Mouse (Mus musculus) adrenal gland, postnatal 14 days (tissue): ENCODE data around the gene Rhox2a. TPM values are rescaled to one million over a fixed set of nuclear protein-coding genes. Genes with fewer than 3 reads are reported as not detected.
"Not testable (repeated sequence)": the region's sequence is repeated elsewhere in the genome, so short reads cannot be mapped to it uniquely, and the experiment has no call there.

Experiments used
- DNase-seq: peaks from one replicate; pipeline ENCODE4 v3.0.0; 2021; ENCODE audit warnings: mixed read lengths
- long read RNA-seq, 2 experiments: library from polyadenylated mRNA; stranded (forward); transcript quantifications; one replicate each; pipeline ENCODE4 v2.0.0; 2021
- total RNA-seq: library from RNA; stranded (reverse); gene quantifications from 2 replicates; pipeline ENCODE4 v1.2.3, GENCODE M21; 2021

Gene Rhox2a
- total RNA-seq: not detected in 2 replicates
- long read RNA-seq, experiment 1: 0 reads
- long read RNA-seq, experiment 2: 0 reads

GRCm38 (mm10) chrX:37244676-37245075, at the start of gene Rhox2a:
Rhox2a (plus strand) TSS chrX:37244976.
- not testable (repeated sequence) for DNase-seq

DNA sequence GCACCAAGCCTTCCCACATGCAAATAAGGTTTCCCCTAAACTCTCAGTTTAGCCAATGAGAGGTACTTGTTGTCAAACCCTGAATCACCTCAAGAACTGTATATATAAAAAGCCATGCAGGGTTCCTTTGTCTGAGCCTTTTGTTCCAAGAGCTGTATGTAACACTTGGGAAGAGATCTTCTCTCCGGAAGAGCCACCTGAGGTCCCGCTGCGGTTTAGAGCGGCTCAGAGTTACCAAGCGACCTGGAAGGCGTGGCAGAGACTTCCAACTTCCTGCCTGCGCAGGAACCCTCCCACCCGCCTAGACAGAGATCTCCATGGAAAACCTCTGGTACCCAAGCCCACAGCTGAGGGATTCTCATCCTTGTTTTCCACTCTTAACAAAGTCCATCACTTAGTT, 46.1 kb upstream of the Rhox2a start:
- DNase-seq: no peak

DNA sequence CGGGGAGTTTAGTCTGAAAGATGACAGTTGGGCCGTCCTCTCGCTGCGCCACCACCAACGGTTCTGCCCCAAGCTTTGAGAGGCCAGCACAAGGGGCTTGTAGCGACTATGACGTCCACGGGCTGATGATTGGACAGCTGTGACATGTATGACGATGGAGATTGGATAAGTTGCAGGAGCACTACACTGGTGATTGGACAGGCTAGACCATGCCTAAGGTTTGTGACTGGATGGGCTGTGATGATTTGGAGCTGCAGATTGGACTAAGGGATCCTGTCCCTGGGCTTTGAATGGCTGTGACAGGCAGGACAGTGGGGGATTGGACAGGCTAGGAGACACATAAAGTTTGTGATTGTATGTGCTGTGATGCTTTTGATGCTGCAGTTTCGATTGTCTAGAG, 33.8 kb upstream of the Rhox2a start, which contains the start of gene Gm9:
TSS of gene Gm9 (minus strand) at position 101 of the 400 bp plus-strand sequence.
- no peak for DNase-seq

- DNase-seq: not testable (repeated sequence)
Measured at GRCm38 (mm10) chrX:37222158-37222557, 22.6 kb upstream of the Rhox2a start, which contains the start of gene Rhox1. Rhox1 (minus strand) TSS chrX:37222258.

DNA sequence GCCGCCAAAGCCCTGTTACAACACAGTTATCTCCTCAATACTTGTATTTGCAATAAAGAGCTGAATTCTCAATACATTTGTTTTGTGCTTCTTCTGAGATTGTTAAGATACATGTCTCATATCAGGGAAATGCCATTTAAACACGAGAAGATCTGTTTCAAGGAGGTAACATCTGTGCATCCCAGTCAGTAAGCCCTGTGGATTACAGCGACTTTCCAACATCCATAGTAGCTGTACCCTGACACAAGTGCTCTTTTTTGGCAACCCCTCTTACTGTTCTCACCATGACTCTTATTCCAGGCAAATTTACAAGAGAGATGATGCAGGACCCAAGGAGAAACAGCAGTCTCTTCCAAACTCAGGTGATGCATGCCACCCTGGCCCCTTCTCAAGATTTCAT, 4.8 kb downstream of the Rhox2a start, which contains the start of gene Rhox3a:
TSS of gene Rhox3a (plus strand) at position 301 of the 400 bp plus-strand sequence.
- DNase-seq: not testable (repeated sequence)

- DNase-seq: not testable (repeated sequence)
Measured at GRCm38 (mm10) chrX:37265038-37265437, 20.3 kb downstream of the Rhox2a start, which contains the start of gene Rhox4a. Rhox4a (plus strand) TSS chrX:37265338.

Other genes with a start within 250 kb of the Rhox2a start
- 0.37 and 0.71 TPM in 2 replicates for gene Sowahd, start 196.1 kb upstream of the Rhox2a start, total RNA-seq
- 548 and 634 TPM in 2 replicates for gene Rpl39, start 159.6 kb upstream of the Rhox2a start, total RNA-seq
- 16.2 and 21.1 TPM in 2 replicates for gene Upf3b, start 134.7 kb upstream of the Rhox2a start, total RNA-seq
- gene Nkap, start 118.2 kb upstream of the Rhox2a start, total RNA-seq: 12.7 and 16.5 TPM in 2 replicates
- gene Akap14, start 76.1 kb upstream of the Rhox2a start, total RNA-seq: not detected in 2 replicates
- gene Ndufa1, start 53.8 kb upstream of the Rhox2a start, total RNA-seq: 610 and 644 TPM in 2 replicates
- gene Rnf113a1, start 53.7 kb upstream of the Rhox2a start, total RNA-seq: 4.1 and 4.2 TPM in 2 replicates
- gene Gm9, start 33.9 kb upstream of the Rhox2a start, total RNA-seq: not detected in 2 replicates
- gene Rhox1, start 22.7 kb upstream of the Rhox2a start, total RNA-seq: not detected in 2 replicates
- gene Rhox3a, start 4.9 kb downstream of the Rhox2a start, total RNA-seq: not detected in 2 replicates
- gene Rhox4a, start 20.4 kb downstream of the Rhox2a start, total RNA-seq: not detected in 2 replicates
- gene Rhox3a2, start 135.1 kb downstream of the Rhox2a start, total RNA-seq: not detected in 2 replicates
- gene Rhox4a2, start 145.9 kb downstream of the Rhox2a start, total RNA-seq: not detected in 2 replicates
- not detected in 2 replicates for gene Rhox2b, start 167.1 kb downstream of the Rhox2a start, total RNA-seq
- not detected in 2 replicates for gene Rhox4b, start 187.5 kb downstream of the Rhox2a start, total RNA-seq
- gene Rhox2c, start 208.7 kb downstream of the Rhox2a start, total RNA-seq: not detected in 2 replicates
- not detected in 2 replicates for gene Rhox3c, start 213.6 kb downstream of the Rhox2a start, total RNA-seq
- gene Rhox4c, start 235.4 kb downstream of the Rhox2a start, total RNA-seq: not detected in 2 replicates
- gene Rhox2d, start 248.5 kb downstream of the Rhox2a start, total RNA-seq: not detected in 2 replicates